Mouse (Mus musculus) macrophage (primary cell): ENCODE measurements around the gene Car6. TPM values are rescaled to one million over a fixed set of nuclear protein-coding genes. Genes with fewer than 3 reads are reported as not detected.
A peak's percentile ranks its signal among the peaks of the same experiment; 100 is the strongest.

ENCODE experiments used
- H3K27ac ChIP-seq: fragments of 350-480 bp; formaldehyde crosslinking; 2 replicates; pipeline ENCODE4 v1.9.0; 2021
- H3K36me3 ChIP-seq: fragments of 350-480 bp; formaldehyde crosslinking; 2 replicates; pipeline ENCODE4 v1.9.0; 2021; ENCODE audit errors: inconsistent target
- H3K4me3 ChIP-seq: fragments of 350-480 bp; formaldehyde crosslinking; 2 replicates; pipeline ENCODE4 v1.9.0; 2021; ENCODE audit errors: inconsistent target
- H3K79me2 ChIP-seq: fragments of 350-480 bp; formaldehyde crosslinking; 2 replicates; pipeline ENCODE4 v1.9.0; 2021; ENCODE audit errors: inconsistent target
- WGBS: methylation state at CpG from one replicate; pipeline ENCODE4 v1.1.7; 2026; ENCODE audit warnings: inconsistent platforms; ENCODE audit not compliant: missing documents; 5-methylcytosine and 5-hydroxymethylcytosine counted together
- polyA plus RNA-seq: library from polyadenylated mRNA; stranded (reverse); fragments of 250-400 nt; gene quantifications from 3 replicates; pipeline ENCODE4 v1.2.4, GENCODE M21; 2018; ENCODE audit warnings: inconsistent platforms

Car6 gene
- polyA plus RNA-seq, 1 experiment from 2014 or later, result 1.5 TPM

DNA sequence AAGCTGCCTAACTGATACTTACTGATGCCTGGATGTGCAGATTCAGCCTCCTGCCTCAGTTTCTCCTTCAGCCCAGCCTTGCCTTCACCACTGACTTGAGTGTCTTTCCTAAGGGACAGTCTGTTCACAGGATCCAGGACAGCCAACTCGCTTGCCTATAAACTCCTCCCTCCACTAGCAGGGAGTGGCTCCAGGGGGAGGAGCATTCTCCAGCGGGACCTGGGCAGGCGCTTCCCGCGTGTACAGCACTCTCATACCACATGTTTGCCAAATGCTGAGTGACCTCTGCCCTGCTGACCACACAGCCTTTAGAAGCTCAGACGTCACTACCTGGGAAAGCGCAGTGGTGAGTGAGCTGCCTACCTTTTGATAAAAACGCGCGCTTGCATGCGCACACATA, 19.5 kb upstream of the Car6 start:
- Histone ChIP-seq H3K4me3 (no peak overlapping the region), H3K36me3 (no peaks in the 10 kb centered on the region), H3K27ac (no peak overlapping the region), H3K79me2 (no peaks in the 10 kb centered on the region)
- WGBS, result 50% methylated on average over 11 of the region's 11 CpGs

GRCm38 (mm10) chr4:150219501-150220292, 18.6 kb upstream of the Car6 start:
- no peaks in the 10 kb centered on the region for H3K36me3 ChIP-seq
- WGBS, result 73% methylated on average over 9 of the region's 9 CpGs
- H3K27ac ChIP-seq, result no peak overlapping the region
- no peaks in the 10 kb centered on the region for H3K79me2 ChIP-seq
- H3K4me3 ChIP-seq, result no peak overlapping the region

DNA sequence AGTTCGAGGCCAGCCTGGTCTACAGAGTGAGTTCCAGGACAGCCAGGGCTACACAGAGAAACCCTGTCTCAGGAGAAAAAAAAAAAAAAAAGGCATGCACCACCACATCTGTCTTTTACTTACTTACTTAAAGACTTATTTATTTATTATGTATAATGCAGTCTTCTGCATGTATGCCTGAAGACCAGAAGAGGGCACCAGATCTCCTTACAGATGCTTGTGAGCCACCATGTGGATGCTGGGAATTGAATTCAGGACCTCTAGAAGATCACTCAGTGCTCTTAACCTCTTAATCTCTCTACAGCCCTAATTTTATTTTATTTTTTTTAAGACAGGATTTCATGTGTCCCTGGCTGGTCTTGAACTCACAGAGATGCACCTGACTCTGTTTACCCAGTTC, 16.8 kb upstream of the Car6 start:
- H3K36me3 ChIP-seq, result no peaks in the 10 kb centered on the region
- no CpG with 5 or more reads among the region's 1 CpGs for WGBS
- H3K4me3 ChIP-seq, result no peak overlapping the region
- no peaks in the 10 kb centered on the region for H3K79me2 ChIP-seq
- no peak overlapping the region for H3K27ac ChIP-seq

DNA sequence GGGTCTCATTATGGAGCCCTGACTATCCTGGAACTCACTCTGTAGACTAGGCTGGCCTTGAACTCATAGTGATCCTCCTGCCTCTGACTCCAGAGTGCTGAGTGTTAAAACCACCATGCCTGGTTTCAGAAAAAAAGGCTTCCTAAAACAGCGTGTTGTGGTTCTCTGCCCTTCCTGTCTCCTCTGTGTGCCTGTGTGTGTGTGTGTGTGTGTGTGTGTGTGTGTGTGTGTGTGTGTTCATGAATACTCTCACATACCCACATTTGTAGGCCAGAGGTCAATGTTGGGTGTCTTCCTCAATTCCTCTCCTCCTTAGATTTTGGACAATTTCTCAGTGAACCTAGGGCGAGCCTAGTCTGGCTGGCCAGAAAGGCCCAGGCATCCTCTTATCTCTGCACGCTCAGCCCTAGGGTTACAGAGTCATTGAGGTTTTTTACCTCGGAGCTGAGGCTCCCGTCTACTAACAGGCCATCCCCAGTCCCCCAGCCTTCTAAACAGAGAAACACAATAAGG, 16.0 kb upstream of the Car6 start:
- Histone ChIP-seq H3K27ac (peak overlapping the region; percentile 29), H3K4me3 (no peak overlapping the region), H3K36me3 (no peaks in the 10 kb centered on the region), H3K79me2 (no peaks in the 10 kb centered on the region)
- 28% methylated on average over 4 of the region's 5 CpGs for WGBS

DNA sequence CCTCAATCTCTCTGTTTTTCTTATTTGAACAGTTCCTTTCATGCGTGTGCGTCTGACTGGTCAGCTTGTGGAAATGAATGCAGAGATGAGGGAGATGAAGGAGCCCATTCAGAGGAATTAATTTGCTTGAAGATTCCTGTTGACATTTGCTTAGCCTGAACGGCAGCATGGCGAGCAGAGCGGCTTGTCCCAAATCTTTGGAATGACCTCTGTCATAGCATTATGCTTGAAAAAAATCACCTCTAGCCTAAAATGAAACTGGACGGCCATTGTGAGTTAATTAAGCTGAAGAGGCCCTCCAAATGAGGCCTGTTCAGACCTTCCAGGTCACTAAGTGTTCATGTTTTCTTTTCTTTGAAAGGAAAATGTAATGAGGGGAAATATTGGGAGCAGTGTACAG, 15.3 kb upstream of the Car6 start:
- no peak overlapping the region for H3K4me3 ChIP-seq
- no peaks in the 10 kb centered on the region for H3K36me3 ChIP-seq
- no peaks in the 10 kb centered on the region for H3K79me2 ChIP-seq
- H3K27ac ChIP-seq, result no peak overlapping the region
- 95% methylated on average over 6 of the region's 6 CpGs for WGBS

- WGBS, result 84% methylated on average over 4 of the region's 5 CpGs
- H3K27ac ChIP-seq, result no peak overlapping the region
- no peaks in the 10 kb centered on the region for H3K79me2 ChIP-seq
These were observed 12.8 kb upstream of the Car6 start for GRCm38 (mm10) chr4:150213910-150214309.

DNA sequence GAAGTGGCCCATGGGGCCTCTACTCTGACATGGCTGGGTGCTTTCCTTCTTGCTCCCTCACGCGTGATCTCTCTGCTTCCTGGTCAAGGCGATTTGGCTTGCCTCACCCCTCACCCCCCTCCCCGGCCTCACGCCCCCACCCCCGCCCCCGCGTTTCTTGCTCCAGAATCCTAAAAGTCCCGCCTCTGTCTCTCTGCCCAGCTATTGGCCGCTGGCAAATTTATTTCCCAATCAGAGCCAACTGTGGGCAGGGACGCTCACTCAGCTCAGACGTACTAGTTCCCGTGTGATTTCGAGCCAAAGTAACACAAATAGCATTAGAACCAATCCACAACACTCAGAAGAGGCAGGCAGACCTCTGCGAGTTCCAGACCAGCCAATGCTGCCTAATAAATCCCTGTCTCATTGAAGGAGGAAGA, 11.4 kb upstream of the Car6 start:
- Histone ChIP-seq H3K36me3 (no peaks in the 10 kb centered on the region), H3K27ac (peak overlapping the region; percentile 82), H3K4me3 (no peak overlapping the region), H3K79me2 (no peaks in the 10 kb centered on the region)
- WGBS, result under 1% methylated on average over 11 of the region's 15 CpGs

More at GRCm38 (mm10) chr4:150213910-150214309, 12.8 kb upstream of the Car6 start:
- Histone ChIP-seq H3K36me3 (no peaks in the 10 kb centered on the region), H3K4me3 (no peak overlapping the region)

GRCm38 (mm10) chr4:150211930-150212552, 10.9 kb upstream of the Car6 start:
- H3K36me3 ChIP-seq, result no peaks in the 10 kb centered on the region
- peak overlapping the region; percentile 82 for H3K27ac ChIP-seq
- no peak overlapping the region for H3K4me3 ChIP-seq
- no peaks in the 10 kb centered on the region for H3K79me2 ChIP-seq
- 51% methylated on average over 10 of the region's 10 CpGs for WGBS

- 94% methylated on average over 7 of the region's 8 CpGs for WGBS
- no peak overlapping the region for H3K4me3 ChIP-seq
- H3K79me2 ChIP-seq, result no peaks in the 10 kb centered on the region
- H3K27ac ChIP-seq, result no peak overlapping the region
- no peaks in the 10 kb centered on the region for H3K36me3 ChIP-seq
These were observed 9.2 kb upstream of the Car6 start for GRCm38 (mm10) chr4:150210306-150210705.

GRCm38 (mm10) chr4:150209751-150210150, 8.6 kb upstream of the Car6 start:
- WGBS, result 89% methylated on average over 5 of the region's 5 CpGs
- Histone ChIP-seq H3K27ac (no peak overlapping the region), H3K79me2 (no peaks in the 10 kb centered on the region), H3K36me3 (no peaks in the 10 kb centered on the region), H3K4me3 (no peak overlapping the region)

- no peak overlapping the region for H3K4me3 ChIP-seq
- H3K27ac ChIP-seq, result no peak overlapping the region
- no peaks in the 10 kb centered on the region for H3K79me2 ChIP-seq
- 81% methylated on average over 3 of the region's 3 CpGs for WGBS
- H3K36me3 ChIP-seq, result no peaks in the 10 kb centered on the region
These were observed 3.7 kb upstream of the Car6 start for GRCm38 (mm10) chr4:150204877-150205276.

DNA sequence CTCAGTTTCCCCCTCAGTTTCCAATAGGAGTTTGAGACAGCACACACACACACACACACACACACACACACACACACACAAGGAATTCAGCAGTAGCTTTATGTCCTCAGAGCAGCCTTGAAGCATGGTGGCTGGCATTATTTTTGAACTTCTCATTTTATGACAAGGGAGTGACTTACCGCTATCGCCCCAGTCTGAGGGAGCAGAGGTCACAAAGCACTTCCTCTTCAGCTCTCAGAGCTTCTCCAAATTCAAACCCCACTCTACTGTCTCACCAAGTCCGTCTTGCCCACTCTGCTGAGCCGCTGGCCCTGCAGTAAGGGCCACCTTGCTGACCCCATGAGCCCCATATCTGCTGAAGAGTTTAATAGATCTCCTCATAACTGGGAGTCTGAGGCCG, 1.6 kb upstream of the Car6 start:
- Histone ChIP-seq H3K36me3 (no peaks in the 10 kb centered on the region), H3K27ac (peak overlapping the region; percentile 85), H3K79me2 (no peaks in the 10 kb centered on the region), H3K4me3 (no peak overlapping the region)
- WGBS, result 7% methylated on average over 5 of the region's 5 CpGs

GRCm38 (mm10) chr4:150198268-150198667, 2.9 kb downstream of the Car6 start:
- Histone ChIP-seq H3K4me3 (no peak overlapping the region), H3K27ac (no peak overlapping the region), H3K36me3 (no peaks in the 10 kb centered on the region), H3K79me2 (no peaks in the 10 kb centered on the region)
- 94% methylated on average over 9 of the region's 9 CpGs for WGBS

- Histone ChIP-seq H3K27ac (no peak overlapping the region), H3K36me3 (no peaks in the 10 kb centered on the region), H3K4me3 (no peak overlapping the region), H3K79me2 (no peaks in the 10 kb centered on the region)
- WGBS, result 59% methylated on average over 1 of the region's 1 CpGs
These were observed 7.2 kb downstream of the Car6 start for GRCm38 (mm10) chr4:150193915-150194314.

DNA sequence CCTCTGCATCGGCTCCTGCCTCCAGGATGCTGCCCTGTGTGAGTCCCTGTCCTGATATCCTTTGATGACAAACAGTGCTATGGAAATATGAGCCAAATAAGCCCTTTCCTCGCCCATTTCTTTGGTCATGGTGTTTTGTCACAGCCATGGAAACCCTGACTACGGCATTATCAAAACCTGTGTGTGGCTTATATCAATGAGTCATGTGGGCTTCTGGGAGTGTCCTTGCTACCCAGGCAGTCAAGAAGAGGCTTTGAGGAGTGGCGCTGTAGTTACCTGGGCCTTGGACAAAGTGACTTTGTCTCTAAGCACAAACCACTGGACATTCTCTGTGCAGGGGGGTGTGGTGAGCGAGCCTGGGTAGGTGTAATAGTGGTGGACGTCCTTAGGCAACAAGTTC, 8.9 kb downstream of the Car6 start:
- no peaks in the 10 kb centered on the region for H3K36me3 ChIP-seq
- no peaks in the 10 kb centered on the region for H3K79me2 ChIP-seq
- 88% methylated on average over 6 of the region's 6 CpGs for WGBS
- no peak overlapping the region for H3K4me3 ChIP-seq
- no peak overlapping the region for H3K27ac ChIP-seq
